Comparison of ENCODE assay signal across 9 mouse cellular contexts in genomic region chr7:100496371-100496770, GRCm38 (mm10). TPM values are rescaled to one million over a fixed set of nuclear protein-coding genes. Genes with fewer than 3 reads are reported as not detected.
DNase-seq lines count a peak whose midpoint lies in the region; ATAC-seq lines count a peak whose summit lies in the region.
"Had no signal": no experiment of that assay in that cellular context is flagged by ENCODE, and none has a peak within 500 bp of the region (broad histone marks: within the 10 kb centered on the region; RNA-seq: fewer than 3 reads in every experiment).

No protein-coding gene starts in this region.

- no peak overlapping the region for H3K4me3 ChIP-seq in forebrain, embryonic 11.5 days (ENCODE audit: low read depth, low read length)
- no peak overlapping the region for H3K4me3 ChIP-seq in forebrain, embryonic 16.5 days (replicated peaks; ENCODE audit: low read length)
- H3K4me3 ChIP-seq in megakaryocyte, embryonic 14.5 days (replicated peaks) = peak overlapping the region; percentile 94
- H3K4me3 ChIP-seq in limb, embryonic 13.5 days = no peak overlapping the region
- H3K4me3 ChIP-seq in stomach, embryonic 15.5 days (replicated peaks) = peak overlapping the region; percentile 56; the same call in 1 of the 2 replicates

- H3K9me3 ChIP-seq in forebrain, embryonic 11.5 days (ENCODE audit: control insufficient read depth, low read length) = no peaks in the 10 kb centered on the region
- no peaks in the 10 kb centered on the region for H3K9me3 ChIP-seq in forebrain, embryonic 16.5 days (ENCODE audit: control insufficient read depth, low read length)
- no peaks in the 10 kb centered on the region for H3K9me3 ChIP-seq in megakaryocyte, embryonic 14.5 days
- no peaks in the 10 kb centered on the region for H3K9me3 ChIP-seq in limb, embryonic 13.5 days
- no peaks in the 10 kb centered on the region for H3K9me3 ChIP-seq in stomach, embryonic 15.5 days

- no peaks in the 10 kb centered on the region for H3K27me3 ChIP-seq in forebrain, embryonic 11.5 days (ENCODE audit: control insufficient read depth, insufficient read depth, low read length)
- H3K27me3 ChIP-seq in forebrain, embryonic 16.5 days (replicated peaks; ENCODE audit: control insufficient read depth, insufficient read depth, low read length) = no peaks in the 10 kb centered on the region
- H3K27me3 ChIP-seq in megakaryocyte, embryonic 14.5 days (replicated peaks) = no peaks in the 10 kb centered on the region
- H3K27me3 ChIP-seq in limb, embryonic 13.5 days = no peaks in the 10 kb centered on the region
- H3K27me3 ChIP-seq in stomach, embryonic 15.5 days (replicated peaks) = no peaks in the 10 kb centered on the region

- H3K4me1 ChIP-seq in forebrain, embryonic 11.5 days (replicated peaks; ENCODE audit: control insufficient read depth, insufficient read depth, low read length) = peaks cover 14% of the 10 kb centered on the region; the same call in 1 of the 2 replicates
- H3K4me1 ChIP-seq in forebrain, embryonic 16.5 days (replicated peaks; ENCODE audit: control insufficient read depth, insufficient read depth, low read length) = peaks cover 19% of the 10 kb centered on the region
- peaks cover 76% of the 10 kb centered on the region for H3K4me1 ChIP-seq in megakaryocyte, embryonic 14.5 days
- H3K4me1 ChIP-seq in limb, embryonic 13.5 days = peaks cover 51% of the 10 kb centered on the region
- peaks cover 43% of the 10 kb centered on the region for H3K4me1 ChIP-seq in stomach, embryonic 15.5 days

- H3K27ac ChIP-seq in forebrain, embryonic 11.5 days (ENCODE audit: low read depth, low read length) = no peak overlapping the region
- H3K27ac ChIP-seq in forebrain, embryonic 16.5 days (ENCODE audit: low read length) = no peak overlapping the region
- peak overlapping the region; percentile 61; the same call in 1 of the 2 replicates for H3K27ac ChIP-seq in limb, embryonic 13.5 days
- no peak overlapping the region for H3K27ac ChIP-seq in stomach, embryonic 15.5 days

- ATAC-seq in forebrain, embryonic 11.5 days (replicated peaks; ENCODE audit: low FRiP score) = no peak
- no peak for ATAC-seq in forebrain, embryonic 16.5 days
- no peak for ATAC-seq in megakaryocyte, adult 5-6 weeks (ENCODE audit: poor library complexity, severe bottlenecking)
- ATAC-seq in limb, embryonic 13.5 days (ENCODE audit: low FRiP score, low read depth) = no peak
- ATAC-seq in stomach, embryonic 15.5 days (ENCODE audit: insufficient read depth, low FRiP score, low read depth) = no peak

- DNase-seq in forebrain, embryonic 11.5 days (ENCODE audit: low spot score) = no peak
- DNase-seq in adrenal gland, postnatal 10 days = no peak
- DNase-seq in urinary bladder, adult 18-20 months (ENCODE audit: low spot score in 2 of 2) = no peak

- no peak overlapping the region for H3K9ac ChIP-seq in forebrain, embryonic 11.5 days (ENCODE audit: low read length)
- no peak overlapping the region for H3K9ac ChIP-seq in forebrain, embryonic 16.5 days (replicated peaks; ENCODE audit: low read depth, low read length)
- peak overlapping the region; percentile 43; the same call in 1 of the 2 replicates for H3K9ac ChIP-seq in limb, embryonic 13.5 days
- no peak overlapping the region for H3K9ac ChIP-seq in stomach, embryonic 15.5 days

- H3K36me3 ChIP-seq in forebrain, embryonic 11.5 days (ENCODE audit: control insufficient read depth, insufficient read depth, low read length) = no peaks in the 10 kb centered on the region; the same call in 1 of the 2 replicates
- H3K36me3 ChIP-seq in forebrain, embryonic 16.5 days (ENCODE audit: control insufficient read depth, insufficient read depth) = no peaks in the 10 kb centered on the region
- H3K36me3 ChIP-seq in megakaryocyte, embryonic 14.5 days (replicated peaks; ENCODE audit: low read length) = peaks cover 71% of the 10 kb centered on the region
- peaks cover 37% of the 10 kb centered on the region for H3K36me3 ChIP-seq in limb, embryonic 13.5 days
- H3K36me3 ChIP-seq in stomach, embryonic 15.5 days = peaks cover 30% of the 10 kb centered on the region

- H3K4me2 ChIP-seq in forebrain, embryonic 11.5 days (ENCODE audit: low read depth, low read length, severe bottlenecking) = peak overlapping the region; percentile 13; the same call in 1 of the 2 replicates
- H3K4me2 ChIP-seq in forebrain, embryonic 16.5 days (ENCODE audit: low read length) = no peak overlapping the region
- peak overlapping the region; percentile 83 for H3K4me2 ChIP-seq in limb, embryonic 13.5 days (replicated peaks)
- peak overlapping the region; percentile 96 for H3K4me2 ChIP-seq in stomach, embryonic 15.5 days

- 87% methylated on average over 6 of the region's 6 CpGs for WGBS in forebrain, embryonic 11.5 days
- 86% methylated on average over 6 of the region's 6 CpGs for WGBS in forebrain, embryonic 16.5 days
- WGBS in limb, embryonic 13.5 days = 75% methylated on average over 6 of the region's 6 CpGs
- 68% methylated on average over 6 of the region's 6 CpGs for WGBS in stomach, embryonic 15.5 days

RNA-seq across cellular contexts. Expression of gene Ucp2, which starts 3.2 kb away (rescaled TPM):
- 79.7 and 90.4 TPM in 2 replicates for polyA plus RNA-seq in forebrain, embryonic 11.5 days (2014; fragmentation: Nextera tagmentation; extraction: Ambion mirVana)
- polyA plus RNA-seq in forebrain, embryonic 16.5 days (2015; fragmentation: Nextera tagmentation; extraction: Ambion mirVana) = 42.3 and 49.6 TPM in 2 replicates
- polyA plus RNA-seq in megakaryocyte, embryonic 14.5 days (2012; ENCODE audit: insufficient read depth, low replicate concordance) = 395 and 840 TPM in 2 replicates
- 702 and 742 TPM in 2 replicates for total RNA-seq in megakaryocyte, adult 5-6 weeks (2015)
- total RNA-seq in megakaryocyte, adult 5-6 weeks (2017) = 316 and 332 TPM in 2 replicates
- polyA plus RNA-seq in limb, embryonic 13.5 days (2015; fragmentation: Nextera tagmentation; extraction: Ambion mirVana) = 143 and 155 TPM in 2 replicates
- polyA plus RNA-seq in stomach, embryonic 15.5 days (2015; fragmentation: Nextera tagmentation; extraction: Ambion mirVana) = 308 and 326 TPM in 2 replicates
- 100 to 1,000 TPM; 482 to 541 TPM for total RNA-seq in adrenal gland, postnatal 10 days (2021)

RNA-seq across cellular contexts. Expression of gene Dnajb13, which starts 18.4 kb away (rescaled TPM):
- polyA plus RNA-seq in forebrain, embryonic 11.5 days (2014; fragmentation: Nextera tagmentation; extraction: Ambion mirVana) = 0.49 and 0.84 TPM in 2 replicates
- polyA plus RNA-seq in forebrain, embryonic 16.5 days (2015; fragmentation: Nextera tagmentation; extraction: Ambion mirVana) = 3.0 and 3.3 TPM in 2 replicates
- polyA plus RNA-seq in megakaryocyte, embryonic 14.5 days (2012; ENCODE audit: insufficient read depth, low replicate concordance) = not detected in 2 replicates
- not detected in 2 replicates for total RNA-seq in megakaryocyte, adult 5-6 weeks (2015)
- 0.16 and 0.44 TPM in 2 replicates for total RNA-seq in megakaryocyte, adult 5-6 weeks (2017)
- 0.17 and 0.24 TPM in 2 replicates for polyA plus RNA-seq in limb, embryonic 13.5 days (2015; fragmentation: Nextera tagmentation; extraction: Ambion mirVana)
- polyA plus RNA-seq in stomach, embryonic 15.5 days (2015; fragmentation: Nextera tagmentation; extraction: Ambion mirVana) = 0.52 and 0.74 TPM in 2 replicates
- total RNA-seq in adrenal gland, postnatal 10 days (2021) = under 1 TPM in 1 of 2 experiments, not detected in 1; 0.30 TPM
- total RNA-seq: gastrocnemius, postnatal 25 days had no signal

RNA-seq across cellular contexts. Expression of gene Ucp3, which starts 23.6 kb away (rescaled TPM):
- not detected in 2 replicates for polyA plus RNA-seq in forebrain, embryonic 11.5 days (2014; fragmentation: Nextera tagmentation; extraction: Ambion mirVana)
- polyA plus RNA-seq in forebrain, embryonic 16.5 days (2015; fragmentation: Nextera tagmentation; extraction: Ambion mirVana) = not detected in 2 replicates
- polyA plus RNA-seq in megakaryocyte, embryonic 14.5 days (2012; ENCODE audit: insufficient read depth, low replicate concordance) = not detected in 2 replicates
- 0.07 TPM in 2 replicates for total RNA-seq in megakaryocyte, adult 5-6 weeks (2015)
- 0.45 TPM in 1 of 2 replicates, not detected in the other for total RNA-seq in megakaryocyte, adult 5-6 weeks (2017)
- polyA plus RNA-seq in limb, embryonic 13.5 days (2015; fragmentation: Nextera tagmentation; extraction: Ambion mirVana) = 0.08 TPM in 1 of 2 replicates, not detected in the other
- polyA plus RNA-seq in stomach, embryonic 15.5 days (2015; fragmentation: Nextera tagmentation; extraction: Ambion mirVana) = 0.05 TPM in 2 replicates
- 10 to 100 TPM; 34.9 to 45.2 TPM for total RNA-seq in adrenal gland, postnatal 10 days (2021)

RNA-seq across cellular contexts. Expression of gene Coa4, which starts 40.5 kb away (rescaled TPM):
- 18.2 and 18.6 TPM in 2 replicates for polyA plus RNA-seq in forebrain, embryonic 11.5 days (2014; fragmentation: Nextera tagmentation; extraction: Ambion mirVana)
- polyA plus RNA-seq in forebrain, embryonic 16.5 days (2015; fragmentation: Nextera tagmentation; extraction: Ambion mirVana) = 10.1 and 12.3 TPM in 2 replicates
- polyA plus RNA-seq in megakaryocyte, embryonic 14.5 days (2012; ENCODE audit: insufficient read depth, low replicate concordance) = 3.6 and 17.4 TPM in 2 replicates
- total RNA-seq in megakaryocyte, adult 5-6 weeks (2015) = 24.7 and 31.5 TPM in 2 replicates
- 19.4 and 23.0 TPM in 2 replicates for total RNA-seq in megakaryocyte, adult 5-6 weeks (2017)
- polyA plus RNA-seq in limb, embryonic 13.5 days (2015; fragmentation: Nextera tagmentation; extraction: Ambion mirVana) = 18.3 and 18.5 TPM in 2 replicates
- polyA plus RNA-seq in stomach, embryonic 15.5 days (2015; fragmentation: Nextera tagmentation; extraction: Ambion mirVana) = 31.5 and 32.7 TPM in 2 replicates
- total RNA-seq in adrenal gland, postnatal 10 days (2021) = 10 to 100 TPM; 10.7 to 11.6 TPM

Comparison
In these comparisons a context has a peak if more than half of its experiments do, and no peak if none do; other contexts are left out.
1. H3K4me3 ChIP-seq: peak in megakaryocyte, embryonic 14.5 days (single experiment) and stomach, embryonic 15.5 days (single experiment); none in forebrain, embryonic 11.5 days (single experiment), forebrain, embryonic 16.5 days (single experiment) and limb, embryonic 13.5 days (single experiment).